Mouse (Mus musculus) hindbrain, embryonic 14.5 days (tissue): ENCODE measurements around the gene Hnrnpul2. TPM values are rescaled to one million over a fixed set of nuclear protein-coding genes. Genes with fewer than 3 reads are reported as not detected.

Experiments
- ATAC-seq: fragments of 200-750 bp; cut with Nextera tagmentation; 2 replicates; pipeline ENCODE4 v1.8.0; 2017; ENCODE audit warnings: moderate number of reproducible peaks, mild to moderate bottlenecking, moderate TSS enrichment, moderate library complexity; ENCODE audit not compliant: low FRiP score
- DNase-seq: peaks from one replicate; pipeline ENCODE4 v3.0.0-alpha.2; 2015; ENCODE audit warnings: low spot score
- H3K27ac ChIP-seq: fragments of 300-500 bp; sonication (generic); 2 replicates; pipeline ENCODE4 v1.5.1; 2014; ENCODE audit warnings: mild to moderate bottlenecking, moderate library complexity
- H3K27me3 ChIP-seq: fragments of 300-500 bp; sonication (generic); 2 replicates; pipeline ENCODE4 v1.6.1; 2014; ENCODE audit warnings: mild to moderate bottlenecking, low read length, mixed read lengths; ENCODE audit not compliant: control insufficient read depth, insufficient read depth
- H3K36me3 ChIP-seq: fragments of 300-500 bp; sonication (generic); replicated peaks from 2 replicates; pipeline ENCODE4 v1.6.1; 2014; ENCODE audit not compliant: control insufficient read depth, insufficient read depth
- H3K4me1 ChIP-seq: fragments of 300-500 bp; sonication (generic); replicated peaks from 2 replicates; pipeline ENCODE4 v1.6.1; 2014; ENCODE audit warnings: antibody characterized with exemption, low read length, mixed read lengths; ENCODE audit not compliant: control insufficient read depth, insufficient read depth
- H3K4me2 ChIP-seq: fragments of 300-500 bp; sonication (generic); replicated peaks from 2 replicates; pipeline ENCODE4 v1.6.1; 2014; ENCODE audit warnings: mild to moderate bottlenecking, moderate library complexity
- H3K4me3 ChIP-seq: fragments of 300-500 bp; sonication (generic); replicated peaks from 2 replicates; pipeline ENCODE4 v1.5.1; 2014; ENCODE audit warnings: mild to moderate bottlenecking, low read length
- H3K9ac ChIP-seq: fragments of 300-500 bp; sonication (generic); 2 replicates; pipeline ENCODE4 v1.6.1; 2014
- H3K9me3 ChIP-seq: fragments of 300-500 bp; sonication (generic); 2 replicates; pipeline ENCODE4 v1.6.1; 2016; ENCODE audit warnings: low read length; ENCODE audit not compliant: control insufficient read depth
- WGBS: fragments of 180-500 bp; shearing (Covaris S2); extraction: QIAGEN DNeasy Blood & Tissue Kit; methylation state at CpG from one replicate; pipeline ENCODE4 v1.1.7; 2014; 5-methylcytosine and 5-hydroxymethylcytosine counted together
- polyA plus RNA-seq: library from polyadenylated mRNA; unstranded; fragments of >200 nt; fragmentation: Nextera tagmentation; extraction: Ambion mirVana; gene quantifications from 2 replicates; pipeline ENCODE4 v1.2.1, GENCODE M21; 2014

Gene Hnrnpul2
- polyA plus RNA-seq, 1 experiment from 2014 or later, result 8.4 TPM

DNA sequence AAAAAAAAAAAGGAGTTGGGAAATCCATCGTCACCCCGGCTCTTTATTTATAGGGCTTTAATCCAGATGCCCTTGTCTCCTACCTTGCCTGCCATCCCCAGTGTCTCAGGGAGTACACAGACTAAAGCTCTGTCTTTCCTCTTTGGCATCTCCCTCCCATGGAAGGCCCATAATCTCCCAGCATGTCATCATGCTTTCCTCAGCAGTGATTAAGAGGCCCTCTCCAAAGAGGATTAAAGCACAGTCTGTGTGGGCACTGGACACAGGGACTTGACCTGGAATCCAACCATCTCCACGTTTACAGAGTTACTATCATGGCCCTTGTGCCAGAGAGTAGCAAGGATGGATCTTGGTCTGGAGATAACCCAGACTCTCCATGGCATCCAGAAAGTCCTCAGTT lies 63.8 kb downstream of the Hnrnpul2 start, which contains the start of the genes Lbhd1 and Gm49403:
TSS of gene Lbhd1 (plus strand) at position 117 of the 400 bp plus-strand sequence.
TSS of gene Gm49403 (plus strand) at position 315 of the 400 bp plus-strand sequence.
- DNase-seq (no peak), ATAC-seq (no peak)
- Histone ChIP-seq H3K9ac (no peak within 1 kb of the TSS), H3K36me3 (no peaks in the 10 kb centered on the region), H3K9me3 (no peaks in the 10 kb centered on the region), H3K27me3 (no peaks in the 10 kb centered on the region), H3K4me2 (no peak within 1 kb of the TSS), H3K4me1 (peaks cover 15% of the 10 kb centered on the region), H3K27ac (no peak within 1 kb of the TSS), H3K4me3 (no peak within 1 kb of the TSS)
- 80% methylated on average over 3 of the region's 3 CpGs for WGBS

Other genes with a start within 250 kb of the Hnrnpul2 start
- gene Slc22a8, start 228.8 kb upstream of the Hnrnpul2 start, polyA plus RNA-seq, result 9.2 and 11.9 TPM in 2 replicates
- gene Slc22a6, start 202.0 kb upstream of the Hnrnpul2 start, polyA plus RNA-seq, result 3.5 and 3.7 TPM in 2 replicates
- 0.30 and 0.35 TPM in 2 replicates for gene Chrm1, start 156.2 kb upstream of the Hnrnpul2 start, polyA plus RNA-seq
- gene Slc3a2, start 96.6 kb upstream of the Hnrnpul2 start, polyA plus RNA-seq, result 161 and 174 TPM in 2 replicates
- 80.7 and 80.8 TPM in 2 replicates for gene Wdr74, start 84.2 kb upstream of the Hnrnpul2 start, polyA plus RNA-seq
- gene 1700092M07Rik, start 79.3 kb upstream of the Hnrnpul2 start, polyA plus RNA-seq, result 0.84 and 0.90 TPM in 2 replicates
- 102 and 103 TPM in 2 replicates for gene Stx5a, start 78.6 kb upstream of the Hnrnpul2 start, polyA plus RNA-seq
- 120 and 125 TPM in 2 replicates for gene Nxf1, start 62.9 kb upstream of the Hnrnpul2 start, polyA plus RNA-seq
- 209 and 273 TPM in 2 replicates for gene Tmem223, start 49.0 kb upstream of the Hnrnpul2 start, polyA plus RNA-seq
- gene Tmem179b, start 45.5 kb upstream of the Hnrnpul2 start, polyA plus RNA-seq, result 29.3 and 37.5 TPM in 2 replicates
- 18.7 TPM in 2 replicates for gene Taf6l, start 33.6 kb upstream of the Hnrnpul2 start, polyA plus RNA-seq
- 134 and 145 TPM in 2 replicates for gene Polr2g, start 21.4 kb upstream of the Hnrnpul2 start, polyA plus RNA-seq
- 6.8 and 7.1 TPM in 2 replicates for gene Zbtb3, start 17.5 kb upstream of the Hnrnpul2 start, polyA plus RNA-seq
- gene Ttc9c, start 677 bp upstream of the Hnrnpul2 start, polyA plus RNA-seq, result 46.9 and 56.1 TPM in 2 replicates
- not detected in 2 replicates for gene AC129217.1, start 9.8 kb downstream of the Hnrnpul2 start, polyA plus RNA-seq
- gene Bscl2, start 17.5 kb downstream of the Hnrnpul2 start, polyA plus RNA-seq, result 79.9 and 89.2 TPM in 2 replicates
- 508 and 520 TPM in 2 replicates for gene Gng3, start 19.2 kb downstream of the Hnrnpul2 start, polyA plus RNA-seq
- gene Lrrn4cl, start 30.8 kb downstream of the Hnrnpul2 start, polyA plus RNA-seq, result 0.82 and 1.1 TPM in 2 replicates
- 129 and 131 TPM in 2 replicates for gene Ubxn1, start 51.5 kb downstream of the Hnrnpul2 start, polyA plus RNA-seq
- 49.1 and 60.6 TPM in 2 replicates for gene Uqcc3, start 60.9 kb downstream of the Hnrnpul2 start, polyA plus RNA-seq
- gene Lbhd1, start 63.7 kb downstream of the Hnrnpul2 start, polyA plus RNA-seq, result 33.0 and 39.9 TPM in 2 replicates
- not detected in 2 replicates for gene Gm49403, start 63.9 kb downstream of the Hnrnpul2 start, polyA plus RNA-seq
- 42.7 and 49.2 TPM in 2 replicates for gene 1810009A15Rik, start 68.8 kb downstream of the Hnrnpul2 start, polyA plus RNA-seq
- 2.5 TPM in 1 of 2 replicates, not detected in the other for gene Gm49416, start 68.9 kb downstream of the Hnrnpul2 start, polyA plus RNA-seq
- 26.4 and 28.5 TPM in 2 replicates for gene Ints5, start 73.0 kb downstream of the Hnrnpul2 start, polyA plus RNA-seq
- gene Ganab, start 78.1 kb downstream of the Hnrnpul2 start, polyA plus RNA-seq, result 76.8 and 84.1 TPM in 2 replicates
- gene B3gat3, start 100.4 kb downstream of the Hnrnpul2 start, polyA plus RNA-seq, result 81.6 and 83.9 TPM in 2 replicates
- 1.4 and 1.6 TPM in 2 replicates for gene Rom1, start 109.3 kb downstream of the Hnrnpul2 start, polyA plus RNA-seq
- 5.8 and 6.1 TPM in 2 replicates for gene Eml3, start 109.5 kb downstream of the Hnrnpul2 start, polyA plus RNA-seq
- gene Mta2, start 121.9 kb downstream of the Hnrnpul2 start, polyA plus RNA-seq, result 29.3 and 30.3 TPM in 2 replicates
- 20.0 and 23.0 TPM in 2 replicates for gene Tut1, start 133.8 kb downstream of the Hnrnpul2 start, polyA plus RNA-seq
- 308 and 316 TPM in 2 replicates for gene Eef1g, start 147.0 kb downstream of the Hnrnpul2 start, polyA plus RNA-seq
- gene Ahnak, start 169.3 kb downstream of the Hnrnpul2 start, polyA plus RNA-seq, result 4.5 and 4.9 TPM in 2 replicates